Mouse (Mus musculus) ES-E14 (cell line): ENCODE results near the gene Hus1b. TPM values are rescaled to one million over a fixed set of nuclear protein-coding genes. Genes with fewer than 3 reads are reported as not detected.

ENCODE experiments used
- DNase-seq: peaks from one replicate; pipeline ENCODE4 v3.0.0-alpha.2; 2013; ENCODE audit warnings: low read depth, low spot score
- H3K27ac ChIP-seq: 2 replicates; pipeline ENCODE4 v1.5.1; 2012; ENCODE audit warnings: low read depth, mild to moderate bottlenecking, low read length, moderate library complexity, mixed read lengths; ENCODE audit not compliant: poor library complexity, insufficient read depth, severe bottlenecking
- H3K36me3 ChIP-seq: 2 replicates; pipeline ENCODE4 v1.6.1; 2012; ENCODE audit warnings: mild to moderate bottlenecking, low read length, moderate library complexity, mixed read lengths; ENCODE audit not compliant: control insufficient read depth, poor library complexity, insufficient read depth, severe bottlenecking
- H3K4me1 ChIP-seq, 2 experiments: fragments of 150-350 bp in 1 of 2; sonication (generic) in 1 of 2; 2 replicates each; pipeline ENCODE4 v1.6.1; 2012; ENCODE audit warnings: low read length in 2 of 2, mild to moderate bottlenecking in 1 of 2, mixed read lengths in 1 of 2; ENCODE audit not compliant: control insufficient read depth in 2 of 2, insufficient read depth in 2 of 2, poor library complexity in 1 of 2
- H3K4me3 ChIP-seq, 2 experiments: fragments of 150-350 bp in 1 of 2; sonication (generic) in 1 of 2; 2 replicates each; pipeline ENCODE4 v1.5.1; 2012; ENCODE audit warnings: low read length in 2 of 2, low read depth in 1 of 2, mild to moderate bottlenecking in 1 of 2, mixed read lengths in 1 of 2; ENCODE audit not compliant: insufficient read depth in 1 of 2, poor library complexity in 1 of 2, severe bottlenecking in 1 of 2
- H3K9ac ChIP-seq: 2 replicates; pipeline ENCODE4 v1.6.1; 2012; ENCODE audit warnings: low read depth, mild to moderate bottlenecking, low read length, mixed read lengths; ENCODE audit not compliant: poor library complexity, insufficient read depth, severe bottlenecking
- H3K9me3 ChIP-seq: fragments of 150-350 bp; sonication (generic); 2 replicates; pipeline ENCODE4 v1.6.1; 2012; ENCODE audit warnings: low read depth, mild to moderate bottlenecking, low read length; ENCODE audit not compliant: control insufficient read depth, insufficient read depth
- CHD2 ChIP-seq: IDR thresholded peaks from 2 replicates; pipeline ENCODE4 v1.6.1; 2014; ENCODE audit warnings: mild to moderate bottlenecking, low read depth, low read length, inconsistent platforms
- HCFC1 ChIP-seq: IDR thresholded peaks from 2 replicates; pipeline ENCODE4 v1.6.1; 2012; ENCODE audit warnings: low read length, inconsistent platforms, borderline replicate concordance; ENCODE audit not compliant: insufficient read depth
- MAFK ChIP-seq: IDR thresholded peaks from 2 replicates; pipeline ENCODE4 v1.6.1; 2014; ENCODE audit warnings: mild to moderate bottlenecking, low read depth, low read length, inconsistent platforms; ENCODE audit not compliant: insufficient read depth
- ZC3H11A ChIP-seq: IDR thresholded peaks from 2 replicates; pipeline ENCODE4 v1.6.1; 2012; ENCODE audit warnings: low read depth, mild to moderate bottlenecking, inconsistent platforms, low read length, borderline replicate concordance
- ZNF384 ChIP-seq: IDR thresholded peaks from 2 replicates; pipeline ENCODE4 v1.6.1; 2012; ENCODE audit warnings: low read depth, low read length, inconsistent platforms
- in situ Hi-C, 2 experiments: fragments of 600-800 bp; cut with MboI; formaldehyde crosslinking; loops; one replicate each; pipeline ENCODE4 v1.15.1; 2025; ENCODE audit warnings: low sequenced_read_pairs in 2 of 2, inconsistent platforms in 1 of 2; ENCODE audit not compliant: unreplicated experiment in 2 of 2
- total RNA-seq: library from RNA; depleted of rRNA; stranded (reverse); fragments of 300-350 nt; gene quantifications from 2 replicates; pipeline ENCODE4 v1.2.3, GENCODE M21; 2012

The Hus1b gene
- total RNA-seq, 1 experiment, result 4.8 TPM

- in situ Hi-C loops, result no loop called here
- DNase-seq, result no peak
- H3K4me3 ChIP-seq, result no peak overlapping the region
- no peaks in the 10 kb centered on the region for H3K4me1 ChIP-seq
- H3K27ac ChIP-seq, result no peak overlapping the region
- TF ChIP-seq ZC3H11A, result no peak
- no peak for TF ChIP-seq HCFC1
- no peaks in the 10 kb centered on the region for H3K36me3 ChIP-seq
- no peak overlapping the region for H3K9ac ChIP-seq
- no peaks in the 10 kb centered on the region for H3K9me3 ChIP-seq
Measured at GRCm38 (mm10) chr13:30981666-30982065, 34.1 kb upstream of the Hus1b start.

GRCm38 (mm10) chr13:30978224-30978623 lies 30.7 kb upstream of the Hus1b start:
- Histone ChIP-seq H3K4me1 (no peaks in the 10 kb centered on the region; a peak in 1 of 4 replicates), H3K36me3 (no peaks in the 10 kb centered on the region), H3K9me3 (no peaks in the 10 kb centered on the region), H3K4me3 (no peak overlapping the region), H3K27ac (no peak overlapping the region), H3K9ac (no peak overlapping the region)
- TF ChIP-seq HCFC1 (no peak), ZNF384 (no peak), CHD2 (no peak), MAFK (no peak), ZC3H11A (no peak)
- DNase-seq, result no peak
- in situ Hi-C loops, result no loop called here

- Histone ChIP-seq H3K36me3 (no peaks in the 10 kb centered on the region), H3K27ac (no peak overlapping the region), H3K4me1 (peaks cover 0 to 2% of the 10 kb centered on the region in 2 experiments; a peak in 1 of 4 replicates), H3K9me3 (no peaks in the 10 kb centered on the region), H3K9ac (no peak overlapping the region), H3K4me3 (no peak overlapping the region)
- in situ Hi-C loops, result no loop called here
- no peak for TF ChIP-seq ZNF384
- no peak for TF ChIP-seq ZC3H11A
- TF ChIP-seq HCFC1, result no peak
- no peak for TF ChIP-seq MAFK
- TF ChIP-seq CHD2, result no peak
- DNase-seq, result no peak
Measured at GRCm38 (mm10) chr13:30976536-30977084, 29.1 kb upstream of the Hus1b start.

GRCm38 (mm10) chr13:30974247-30974630 lies 26.7 kb upstream of the Hus1b start:
- Histone ChIP-seq H3K36me3 (no peaks in the 10 kb centered on the region), H3K4me1 (peaks cover 0 to 2% of the 10 kb centered on the region in 2 experiments; a peak in 1 of 4 replicates), H3K9me3 (no peaks in the 10 kb centered on the region), H3K9ac (peak overlapping the region; percentile 79; the same call in 1 of the 2 replicates), H3K4me3 (peak overlapping the region; percentile 81 to 89), H3K27ac (no peak overlapping the region)
- DNase-seq, result no peak
- TF ChIP-seq MAFK (no peak), CHD2 (no peak), ZC3H11A (no peak), ZNF384 (no peak), HCFC1 (no peak)
- in situ Hi-C loops, result no loop called here

- Histone ChIP-seq H3K4me1 (peaks cover 0 to 2% of the 10 kb centered on the region in 2 experiments; a peak in 1 of 4 replicates), H3K4me3 (peak within 1 kb of the TSS; percentile 81 to 89), H3K36me3 (no peaks in the 10 kb centered on the region), H3K9ac (peak within 1 kb of the TSS; percentile 79), H3K27ac (peak within 1 kb of the TSS; percentile 43; the same call in 1 of the 2 replicates), H3K9me3 (no peaks in the 10 kb centered on the region)
- in situ Hi-C loops, result no loop called here
- DNase-seq, result peak; percentile 72
- TF ChIP-seq HCFC1 (peak; percentile 86), CHD2 (no peak), ZC3H11A (no peak), MAFK (no peak), ZNF384 (no peak)
Measured at GRCm38 (mm10) chr13:30973501-30974246, 26.1 kb upstream of the Hus1b start, which contains the start of the genes Exoc2 and Gm5447. TSS of gene Exoc2 (minus strand) at chr13:30974093. TSS of gene Gm5447 (plus strand) at chr13:30974204.
